Mouse (Mus musculus) G1E (cell line): ENCODE measurements around the gene Mphosph9.

ENCODE experiments used
- CTCF ChIP-seq: IDR thresholded peaks from 2 replicates; pipeline ENCODE4 v1.5.1; 2012; ENCODE audit warnings: low read depth, low read length, inconsistent platforms, mixed read lengths
- GATA1 ChIP-seq: IDR thresholded peaks from 2 replicates; pipeline ENCODE4 v1.6.1; 2012; ENCODE audit warnings: borderline replicate concordance, low read length, inconsistent platforms, mixed read lengths
- GATA2 ChIP-seq: IDR thresholded peaks from 2 replicates; pipeline ENCODE4 v1.6.1; 2012; ENCODE audit warnings: low read depth, low read length, inconsistent platforms, borderline replicate concordance
- TAL1 ChIP-seq: conservative IDR thresholded peaks from 2 replicates; pipeline ENCODE4 v1.6.1; 2012; ENCODE audit warnings: low read depth, low read length, inconsistent platforms, mixed read lengths

- TF ChIP-seq GATA1 (no peak), CTCF (no peak), GATA2 (no peak), TAL1 (no peak)
Observed at GRCm38 (mm10) chr5:124205211-124205610, 122.6 kb downstream of the Mphosph9 start.
